Mouse (Mus musculus) large intestine, adult 2 months (tissue): ENCODE results near the gene Glp2r. TPM values are rescaled to one million over a fixed set of nuclear protein-coding genes. Genes with fewer than 3 reads are reported as not detected.

Experiments
- DNase-seq: peaks from one replicate; pipeline ENCODE4 v3.0.0-alpha.2; 2012; ENCODE audit warnings: low read depth, low spot score
- WGBS: fragments of 180-500 bp; shearing (Covaris S2); methylation state at CpG from one replicate; pipeline ENCODE4 v1.1.7; 2018; 5-methylcytosine and 5-hydroxymethylcytosine counted together
- polyA plus RNA-seq: library from polyadenylated mRNA; depleted of rRNA; stranded (reverse); fragments of >200 nt; gene quantifications from 2 replicates; pipeline ENCODE4 v1.2.3, GENCODE M21; 2012; rRNA removed

The Glp2r gene
- polyA plus RNA-seq, 1 experiment = 1.3 TPM

DNA sequence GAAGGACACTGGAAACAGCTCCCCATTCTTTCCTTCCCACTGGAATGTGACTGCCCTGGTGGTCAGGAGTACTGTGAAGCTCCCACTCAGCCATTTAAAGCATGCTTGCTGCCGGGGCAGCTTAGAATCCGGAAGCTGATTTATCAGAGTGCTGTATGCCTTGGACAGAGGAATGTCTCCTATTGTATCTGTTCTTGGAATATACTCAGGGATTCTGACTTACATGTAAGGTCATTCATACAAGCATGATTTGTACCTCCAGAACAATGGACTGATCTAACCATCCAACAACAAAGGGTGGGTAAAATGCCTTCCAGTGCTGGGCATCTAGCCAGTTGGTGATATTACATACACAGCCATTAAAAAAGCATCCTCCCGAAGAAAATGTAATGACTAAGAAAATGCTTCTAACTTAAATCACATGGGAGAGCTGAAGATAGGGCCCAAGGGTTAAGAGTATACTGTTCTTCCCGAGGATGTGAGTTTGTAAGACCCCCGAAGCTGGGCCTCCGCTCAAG, 126.3 kb downstream of the Glp2r start:
- DNase-seq = no peak
- WGBS = 73% methylated on average over 6 of the region's 6 CpGs

DNA sequence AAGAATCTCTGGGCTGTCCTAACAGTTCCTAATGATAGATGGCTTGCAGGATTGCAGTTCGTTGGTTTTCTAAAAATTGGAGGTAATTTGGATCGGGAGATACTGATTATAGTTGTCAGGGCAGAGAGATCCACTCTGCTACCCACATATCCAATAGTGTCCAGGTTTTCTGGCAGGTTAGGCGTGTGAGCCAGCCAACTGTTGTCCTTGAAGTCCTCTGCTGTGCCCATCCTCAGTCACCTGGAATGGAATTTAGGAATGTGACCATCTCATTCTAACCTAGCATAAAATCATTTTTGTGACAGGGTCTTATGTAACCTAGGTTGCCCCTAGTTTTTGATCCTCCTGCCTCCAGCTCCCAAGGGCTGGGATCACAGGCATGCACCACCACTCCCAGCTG, 127.5 kb downstream of the Glp2r start:
- DNase-seq = no peak
- WGBS = 85% methylated on average over 3 of the region's 3 CpGs

DNA sequence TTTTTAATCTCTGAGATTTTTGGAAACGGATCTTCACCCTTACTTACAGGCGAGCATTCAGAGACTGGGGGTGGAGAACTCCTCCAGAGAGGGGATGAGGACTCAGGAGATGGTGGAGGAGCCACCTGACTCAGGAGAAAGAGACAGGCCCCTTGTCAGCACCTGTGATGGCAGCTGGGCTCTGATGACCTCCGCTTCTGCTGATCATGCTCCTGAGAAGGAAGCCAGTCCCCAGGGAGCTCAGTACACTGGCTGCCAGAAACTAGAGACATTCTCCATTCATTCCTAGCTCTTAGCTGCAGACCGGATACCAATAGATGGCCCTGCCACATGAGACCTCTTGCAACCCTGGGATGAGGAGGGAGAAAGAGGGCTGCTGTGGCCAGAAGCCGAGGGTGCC, 128.1 kb downstream of the Glp2r start:
- WGBS = 87% methylated on average over 5 of the region's 5 CpGs
- no peak for DNase-seq

DNA sequence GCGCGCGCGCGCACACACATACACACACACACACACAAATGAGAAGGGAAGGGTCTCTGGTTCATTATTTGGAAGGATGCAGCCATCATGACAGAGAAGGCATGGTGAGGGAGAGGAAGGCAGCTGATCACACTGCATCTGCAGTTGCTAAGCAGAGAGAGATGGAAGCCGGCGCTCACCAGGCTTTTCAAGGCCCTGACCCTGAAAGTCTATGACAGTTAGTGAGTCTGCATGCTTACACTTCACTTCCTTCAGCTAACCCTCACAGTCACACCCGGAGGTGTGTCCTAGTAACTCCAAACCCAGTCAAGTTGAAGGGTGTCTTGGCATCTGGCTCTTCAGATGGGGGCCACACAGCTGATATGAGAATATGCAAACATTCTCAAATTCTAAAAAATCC, 128.5 kb downstream of the Glp2r start:
- 82% methylated on average over 8 of the region's 8 CpGs for WGBS

DNA sequence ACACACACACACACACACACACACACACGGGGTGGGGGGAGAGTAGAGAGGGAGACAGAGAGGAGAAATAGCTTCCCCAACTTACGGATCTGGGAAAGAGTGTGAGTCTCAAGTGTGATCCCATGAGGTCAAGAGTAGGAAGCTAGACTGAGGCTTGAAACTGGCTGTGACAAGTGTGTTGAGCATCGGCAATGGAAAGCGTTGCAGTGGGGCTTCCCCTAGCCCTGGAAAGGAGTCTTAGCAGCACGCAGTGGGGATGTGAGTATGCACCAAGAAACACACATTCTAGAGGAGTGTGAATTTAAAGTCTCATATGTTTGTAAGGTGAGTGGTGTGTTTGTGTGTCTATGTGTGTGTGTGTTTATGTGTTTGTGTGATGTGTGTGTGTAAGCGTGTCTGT, 130.7 kb downstream of the Glp2r start:
- no peak for DNase-seq

More for the DNA sequence above, 128.5 kb downstream of the Glp2r start:
- DNase-seq = no peak

DNA sequence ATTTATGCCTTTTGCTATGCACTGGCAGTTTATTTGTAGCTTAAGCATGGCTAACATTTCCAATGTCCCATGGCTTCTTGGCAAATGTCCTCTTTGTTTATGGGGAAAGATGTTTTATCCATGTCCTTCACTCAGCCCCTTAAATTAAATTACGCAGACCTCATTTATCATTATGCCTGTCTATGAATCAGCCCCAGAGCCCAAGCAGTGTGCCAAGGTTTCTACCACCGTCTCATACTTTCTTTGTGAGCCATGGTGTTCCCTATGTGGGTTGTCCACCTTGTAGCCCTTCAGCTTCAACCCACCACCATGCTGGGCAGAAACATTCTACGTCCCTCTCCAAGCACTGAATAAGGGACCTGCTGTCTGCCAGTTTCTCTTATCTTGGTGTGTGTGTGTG, 132.6 kb downstream of the Glp2r start:
- no peak for DNase-seq
- WGBS = 84% methylated on average over 3 of the region's 3 CpGs

More for the DNA sequence above, 130.7 kb downstream of the Glp2r start:
- whole genome bisulfite sequencing = 85% methylated on average over 6 of the region's 6 CpGs

DNA sequence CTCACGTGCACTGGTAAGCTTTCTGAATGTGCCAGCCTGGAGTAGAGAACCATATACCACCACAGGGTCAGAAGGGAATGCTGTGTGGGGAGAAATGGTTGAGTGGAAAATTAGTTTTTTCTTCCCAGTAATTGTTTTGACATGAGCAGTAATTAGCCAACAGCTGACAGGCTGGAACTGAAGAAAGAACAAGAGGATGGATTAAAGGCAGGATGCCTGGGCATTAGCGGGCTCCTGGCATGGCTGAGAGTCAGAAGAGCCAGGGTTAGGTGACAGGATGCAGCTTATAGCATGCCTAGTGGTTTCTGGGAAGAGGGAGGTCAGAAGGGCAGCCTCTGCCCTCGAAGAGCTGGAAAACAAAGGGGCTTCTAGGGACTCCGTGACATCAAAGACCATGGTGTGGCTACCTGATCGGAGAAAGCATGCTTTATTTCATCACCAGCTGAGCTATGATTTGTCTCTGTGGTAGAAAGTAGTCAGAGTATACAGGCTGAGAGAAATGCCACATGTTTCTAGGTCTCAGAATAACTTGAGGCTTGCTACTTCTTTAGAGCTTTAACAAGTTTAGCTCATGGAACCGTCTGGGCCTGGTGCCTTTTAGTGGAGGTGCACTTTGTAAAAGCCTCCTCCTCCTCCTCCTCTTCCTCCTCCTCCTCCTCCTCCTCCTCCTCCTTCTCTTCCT, 133.9 kb downstream of the Glp2r start:
- no peak for DNase-seq
- WGBS = 70% methylated on average over 6 of the region's 6 CpGs

DNA sequence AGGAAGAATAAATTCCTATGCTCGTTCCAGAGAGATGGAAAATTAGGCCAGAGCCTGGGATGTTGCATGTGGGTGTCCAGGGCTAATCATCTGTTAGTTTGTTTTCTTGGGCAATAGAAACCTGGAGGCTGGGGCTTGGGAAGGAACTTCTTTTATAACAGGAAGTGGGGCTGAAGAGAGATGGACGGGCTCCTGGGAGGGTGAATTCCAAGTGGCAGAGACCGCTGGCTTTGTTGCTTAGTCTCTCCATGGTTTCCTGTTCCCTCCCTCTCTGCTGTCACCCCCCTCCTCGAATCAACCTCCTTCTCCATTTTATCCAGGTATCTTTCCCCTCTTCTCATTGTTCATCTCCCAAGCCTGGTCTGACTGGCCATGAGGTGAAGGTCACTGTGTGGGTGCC, 134.8 kb downstream of the Glp2r start:
- DNase-seq = no peak
- 56% methylated on average over 4 of the region's 4 CpGs for WGBS

DNA sequence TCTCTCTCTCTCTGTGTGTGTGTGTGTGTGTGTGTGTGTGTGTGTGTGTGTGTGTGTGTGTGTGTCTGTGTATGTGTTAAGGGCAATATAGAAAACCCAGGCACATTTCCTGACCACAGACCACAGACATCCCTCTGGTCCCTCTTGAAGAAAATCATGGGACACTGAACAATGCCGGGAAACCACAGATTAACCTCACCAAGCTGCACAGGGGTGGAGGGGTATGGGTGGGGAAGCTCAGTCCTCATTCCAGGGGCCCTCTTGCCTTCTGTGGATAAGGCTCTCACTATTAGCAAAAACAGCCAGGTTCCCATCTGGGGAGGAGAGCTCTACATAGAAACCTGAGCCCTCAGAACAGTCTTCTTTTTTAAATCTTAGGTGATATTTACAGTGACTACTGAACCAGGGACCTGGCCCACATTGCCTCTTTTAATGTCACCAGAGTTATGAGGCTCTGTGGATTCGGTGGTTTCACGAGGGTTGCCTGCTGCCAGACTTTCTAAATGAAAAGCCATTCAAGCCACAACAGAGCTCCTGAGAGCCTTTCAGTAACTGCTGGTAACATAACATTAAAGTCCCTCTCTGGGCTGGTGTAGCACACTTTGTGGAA, 137.2 kb downstream of the Glp2r start:
- 61% methylated on average over 3 of the region's 3 CpGs for WGBS
- DNase-seq = no peak

DNA sequence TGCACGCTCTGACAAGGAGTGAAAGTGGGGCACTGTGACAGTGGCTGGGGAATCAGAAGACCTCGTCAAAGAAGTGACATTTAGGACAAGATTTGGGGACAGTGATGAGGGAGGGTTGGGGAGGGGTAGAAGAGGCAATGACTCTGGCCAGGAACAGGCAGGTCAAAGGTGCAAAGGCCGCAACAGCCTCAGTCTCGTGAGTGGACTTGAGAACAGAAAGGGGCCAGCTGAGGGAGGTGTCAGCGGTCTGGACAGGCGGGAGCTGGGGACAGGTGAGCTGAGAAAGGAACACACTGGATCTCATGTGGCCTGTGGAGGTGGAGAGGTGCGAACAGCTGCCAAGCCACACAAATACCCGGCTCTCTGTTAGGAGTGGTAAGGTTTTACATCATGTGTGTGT, 138.0 kb downstream of the Glp2r start:
- 78% methylated on average over 8 of the region's 8 CpGs for WGBS
- DNase-seq = no peak

DNA sequence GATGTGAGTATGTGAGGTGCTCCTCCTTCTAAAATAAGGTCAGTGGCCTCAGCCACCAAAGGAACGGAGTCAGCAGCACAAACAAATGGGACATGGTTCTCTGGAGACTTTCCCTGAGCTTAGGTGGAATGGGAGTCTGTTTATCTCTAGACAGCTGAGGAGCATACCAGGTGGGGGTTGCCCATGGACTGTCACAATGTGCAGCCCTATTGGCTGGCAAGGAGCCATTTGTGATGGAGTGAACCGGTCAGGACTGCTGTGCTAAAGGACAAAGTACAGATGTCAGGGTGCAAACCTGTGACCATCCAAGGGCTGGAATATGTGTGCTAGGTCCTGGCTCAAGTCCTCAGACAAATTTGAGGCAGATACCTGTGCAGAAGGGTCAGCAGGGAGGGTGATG, 142.4 kb downstream of the Glp2r start:
- no peak for DNase-seq
- WGBS = 63% methylated on average over 2 of the region's 2 CpGs

DNA sequence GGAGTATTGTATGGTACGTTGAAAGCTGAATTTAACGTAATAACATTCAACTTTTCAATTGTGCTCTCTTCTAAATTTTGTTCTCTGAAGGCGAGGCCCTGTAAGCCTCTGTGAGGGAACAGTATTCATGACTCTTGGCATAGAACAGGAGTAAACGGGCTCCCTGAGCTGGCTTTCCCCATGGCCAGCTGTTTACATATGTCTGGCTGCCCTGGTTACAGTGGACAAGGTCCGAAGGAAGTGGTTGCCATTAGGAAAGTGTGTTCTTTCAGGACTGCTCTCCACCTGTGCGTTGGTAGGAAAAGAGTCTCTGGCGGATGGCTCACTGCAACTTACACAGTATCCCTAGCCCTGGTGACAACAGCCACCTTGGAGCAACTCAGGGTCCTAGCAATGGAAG, 143.8 kb downstream of the Glp2r start:
- DNase-seq = no peak
- WGBS = 59% methylated on average over 7 of the region's 7 CpGs

DNA sequence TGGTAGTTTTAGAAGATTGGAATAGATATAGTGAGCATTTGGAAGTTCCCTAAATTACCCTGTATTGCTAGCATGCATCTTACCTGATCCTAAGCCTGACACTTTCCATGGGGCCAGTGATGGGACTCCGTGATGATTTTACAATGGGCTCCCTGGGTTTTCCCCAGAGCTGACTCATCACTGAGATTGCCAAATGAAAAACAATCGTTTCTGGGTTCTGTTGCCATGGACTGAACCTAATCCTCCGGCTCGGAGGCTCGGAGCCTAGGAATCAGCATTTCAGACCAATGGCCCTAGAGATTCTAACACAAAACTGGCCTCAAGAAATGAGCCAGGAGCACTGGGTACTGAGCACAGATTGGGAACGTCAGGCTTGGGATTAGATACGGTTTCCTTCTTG, 148.6 kb downstream of the Glp2r start:
- no peak for DNase-seq
- WGBS = 50% methylated on average over 7 of the region's 7 CpGs

DNA sequence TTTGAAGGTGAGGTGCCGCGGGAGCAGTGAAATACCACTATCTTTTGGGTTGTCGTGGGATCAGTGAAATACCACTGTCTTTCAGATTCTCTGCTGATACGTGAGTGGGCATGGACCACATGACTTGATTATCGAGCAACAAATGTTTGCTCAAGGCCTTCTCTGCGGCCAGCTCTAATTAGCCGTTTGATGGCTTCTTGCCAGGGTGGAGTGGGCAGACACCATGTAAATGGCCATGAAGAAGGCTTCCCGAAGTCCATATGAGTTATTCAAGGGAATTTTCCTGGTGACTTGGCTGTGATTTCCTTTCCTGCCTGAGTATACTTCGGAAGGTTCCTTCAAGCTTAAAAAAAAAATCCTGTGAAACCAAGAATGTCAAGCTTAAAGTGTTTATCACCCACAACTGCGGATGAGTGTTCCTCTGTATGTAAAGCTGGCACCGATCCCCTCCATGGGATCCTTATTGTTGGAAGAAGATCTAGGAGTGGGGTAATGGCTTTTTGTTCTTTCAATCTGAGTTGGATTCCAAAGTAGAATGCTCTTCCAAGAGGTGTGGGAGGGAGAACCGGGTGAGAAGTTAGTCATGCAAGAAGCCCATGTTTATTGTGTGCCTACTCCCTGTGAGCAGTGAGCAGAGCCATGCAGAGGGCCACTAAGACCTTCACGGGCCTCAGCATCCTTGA, 154.3 kb downstream of the Glp2r start:
- WGBS = 64% methylated on average over 13 of the region's 13 CpGs
- DNase-seq = no peak

DNA sequence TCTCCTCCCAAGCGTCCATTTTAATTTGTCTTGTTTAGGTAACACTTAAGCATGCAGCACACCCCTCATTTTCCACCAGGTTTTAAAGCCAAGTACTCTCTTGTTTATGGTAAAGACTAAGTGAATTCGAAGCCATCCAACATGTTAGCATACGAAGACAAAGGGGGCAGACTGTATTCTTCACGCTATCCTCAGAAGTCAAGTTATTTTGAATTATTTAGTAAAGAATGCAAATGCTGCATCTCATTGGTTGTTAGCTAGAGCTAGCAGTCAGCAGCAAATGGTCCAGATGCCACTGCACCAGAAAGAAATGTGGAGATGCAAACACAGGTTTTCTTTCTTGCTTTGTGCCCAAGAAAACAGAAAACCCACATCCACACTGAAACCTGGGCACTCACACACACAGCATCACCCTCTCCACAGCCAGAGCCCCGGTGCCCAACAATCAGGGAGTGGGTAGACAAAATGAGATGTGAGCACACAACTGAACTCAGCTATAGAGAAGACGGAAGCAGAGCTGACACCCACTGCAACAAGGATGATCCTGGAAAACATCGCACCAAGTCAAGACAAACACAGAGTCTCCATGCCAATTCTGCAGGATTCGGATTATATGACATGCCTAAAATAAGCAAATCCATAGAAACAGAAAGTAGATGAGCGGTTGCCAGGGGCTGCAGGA, 158.7 kb downstream of the Glp2r start:
- no peak for DNase-seq
- WGBS = 80% methylated on average over 9 of the region's 9 CpGs

Other genes starting within 250 kb of the Glp2r start
- not detected in 2 replicates for gene Rcvrn, start 75.8 kb downstream of the Glp2r start, polyA plus RNA-seq
- gene Gsg1l2, start 3.5 kb upstream of the Glp2r start, polyA plus RNA-seq = 0.19 and 0.20 TPM in 2 replicates
- 0.07 TPM in 1 of 2 replicates, not detected in the other for gene Dhrs7c, start 27.0 kb upstream of the Glp2r start, polyA plus RNA-seq
- gene Usp43, start 151.0 kb upstream of the Glp2r start, polyA plus RNA-seq = 12.9 and 19.4 TPM in 2 replicates
- gene Cfap52, start 194.5 kb upstream of the Glp2r start, polyA plus RNA-seq = 0.53 and 2.0 TPM in 2 replicates
- 4.9 and 5.8 TPM in 2 replicates for gene Stx8, start 195.0 kb upstream of the Glp2r start, polyA plus RNA-seq